Mouse (Mus musculus): ENCODE data around the gene Hip1r. TPM values are rescaled to one million over a fixed set of nuclear protein-coding genes. Genes with fewer than 3 reads are reported as not detected.

Gene Hip1r
- total RNA-seq, 2 experiments from 2014 or later: 0.84 to 18.2 TPM

- ATAC-seq (replicated peaks; ENCODE audit: low FRiP score, poor library complexity, severe bottlenecking): no peak
Observed at GRCm38 (mm10) chr5:123993263-123994036, 20.0 kb downstream of the Hip1r start.

GRCm38 (mm10) chr5:123994468-123994867, 21.0 kb downstream of the Hip1r start:
- no peak for ATAC-seq (replicated peaks; ENCODE audit: low FRiP score, poor library complexity, severe bottlenecking)

DNA sequence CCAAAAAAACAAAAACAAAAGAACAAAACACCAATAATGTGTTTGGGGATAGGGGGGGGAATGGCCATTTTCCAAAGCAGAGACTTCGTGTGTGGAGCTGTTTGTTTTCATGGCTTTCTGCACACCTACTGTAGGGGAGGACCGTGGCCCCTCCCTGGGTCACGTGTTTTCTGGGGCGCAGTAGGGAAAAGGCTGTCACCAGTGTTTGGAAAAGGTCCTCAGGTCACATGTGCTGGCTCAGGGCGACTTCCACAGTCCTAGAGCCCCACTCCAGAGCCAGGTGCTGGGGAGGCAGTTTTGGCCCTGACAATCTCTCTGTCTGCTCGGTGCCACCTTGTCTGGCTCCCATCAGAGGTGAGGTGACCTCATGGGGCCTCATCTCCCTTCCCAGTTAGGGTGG, 22.0 kb downstream of the Hip1r start:
- ATAC-seq (replicated peaks; ENCODE audit: low FRiP score, poor library complexity, severe bottlenecking): no peak

DNA sequence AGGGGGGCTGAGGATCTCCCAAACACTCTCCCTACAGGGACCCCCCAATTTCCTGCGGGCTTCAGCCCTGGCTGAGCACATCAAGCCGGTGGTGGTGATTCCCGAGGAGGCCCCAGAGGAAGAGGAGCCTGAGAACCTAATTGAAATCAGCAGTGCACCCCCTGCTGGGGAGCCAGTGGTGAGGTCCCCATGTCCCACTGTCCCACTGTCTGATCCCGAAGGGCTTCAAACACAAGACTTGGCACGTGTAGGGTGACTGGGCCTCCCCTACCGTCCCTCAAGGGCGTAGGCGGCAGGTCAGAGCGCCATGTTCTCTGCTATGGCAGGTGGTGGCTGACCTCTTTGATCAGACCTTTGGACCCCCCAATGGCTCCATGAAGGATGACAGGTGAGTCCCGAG, 22.8 kb downstream of the Hip1r start:
- ATAC-seq (replicated peaks; ENCODE audit: low FRiP score, poor library complexity, severe bottlenecking): no peak

GRCm38 (mm10) chr5:123996695-123997094, 23.3 kb downstream of the Hip1r start:
- ATAC-seq (replicated peaks; ENCODE audit: low FRiP score, poor library complexity, severe bottlenecking): no peak

- ATAC-seq (replicated peaks; ENCODE audit: low FRiP score, poor library complexity, severe bottlenecking): no peak
Observed at GRCm38 (mm10) chr5:123997211-123997751, 23.9 kb downstream of the Hip1r start.

- ATAC-seq (replicated peaks; ENCODE audit: low FRiP score, poor library complexity, severe bottlenecking): no peak
Observed at GRCm38 (mm10) chr5:123997811-123998210, 24.4 kb downstream of the Hip1r start.

GRCm38 (mm10) chr5:123998370-123998769, 24.9 kb downstream of the Hip1r start:
- ATAC-seq (replicated peaks; ENCODE audit: low FRiP score, poor library complexity, severe bottlenecking): no peak

DNA sequence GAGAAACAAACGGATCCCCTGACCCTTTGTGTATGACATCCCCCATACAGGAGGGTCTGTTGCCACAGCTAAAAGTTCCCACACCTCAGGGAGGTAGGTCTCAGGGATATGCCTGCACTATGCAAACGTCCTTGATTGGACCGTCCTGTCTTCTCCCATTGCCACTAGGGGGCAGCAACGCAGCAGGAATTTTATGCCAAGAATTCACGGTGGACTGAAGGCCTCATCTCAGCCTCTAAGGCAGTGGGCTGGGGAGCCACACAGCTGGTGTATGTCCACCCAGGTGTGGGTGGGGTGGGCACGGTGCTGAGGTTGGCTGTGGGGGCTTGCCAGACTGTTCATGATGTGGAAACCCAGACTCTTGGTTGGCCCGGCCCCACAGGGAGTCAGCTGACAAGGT, 27.4 kb downstream of the Hip1r start:
- peak; percentile 71 for ATAC-seq (replicated peaks; ENCODE audit: low FRiP score, poor library complexity, severe bottlenecking)

- ATAC-seq (replicated peaks; ENCODE audit: low FRiP score, poor library complexity, severe bottlenecking): no peak
Observed at GRCm38 (mm10) chr5:124001274-124001673, 27.8 kb downstream of the Hip1r start.

DNA sequence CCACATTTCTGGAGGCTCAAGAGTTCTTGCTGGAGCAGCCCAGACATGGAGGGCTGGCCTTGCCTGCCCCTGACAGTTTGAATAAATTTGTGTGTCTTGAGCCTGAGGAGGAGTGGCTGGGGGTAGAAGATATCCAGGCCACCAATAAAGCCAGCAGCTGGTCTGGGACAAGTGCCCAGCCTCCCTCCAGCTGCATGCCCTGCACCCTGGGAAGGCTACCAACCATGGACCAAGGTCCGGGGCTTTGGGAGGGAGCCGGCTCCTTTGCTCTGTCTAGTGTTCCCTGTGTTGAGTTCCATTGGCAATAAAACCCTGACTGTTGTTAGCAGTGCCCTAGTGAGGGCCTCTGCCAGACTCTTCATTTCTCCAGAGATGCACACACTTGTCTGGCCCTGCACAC, 29.4 kb downstream of the Hip1r start:
- no peak for ATAC-seq (replicated peaks; ENCODE audit: low FRiP score, poor library complexity, severe bottlenecking)

- ATAC-seq (replicated peaks; ENCODE audit: low FRiP score, poor library complexity, severe bottlenecking): no peak
Observed at GRCm38 (mm10) chr5:124003375-124003774, 29.9 kb downstream of the Hip1r start.

DNA sequence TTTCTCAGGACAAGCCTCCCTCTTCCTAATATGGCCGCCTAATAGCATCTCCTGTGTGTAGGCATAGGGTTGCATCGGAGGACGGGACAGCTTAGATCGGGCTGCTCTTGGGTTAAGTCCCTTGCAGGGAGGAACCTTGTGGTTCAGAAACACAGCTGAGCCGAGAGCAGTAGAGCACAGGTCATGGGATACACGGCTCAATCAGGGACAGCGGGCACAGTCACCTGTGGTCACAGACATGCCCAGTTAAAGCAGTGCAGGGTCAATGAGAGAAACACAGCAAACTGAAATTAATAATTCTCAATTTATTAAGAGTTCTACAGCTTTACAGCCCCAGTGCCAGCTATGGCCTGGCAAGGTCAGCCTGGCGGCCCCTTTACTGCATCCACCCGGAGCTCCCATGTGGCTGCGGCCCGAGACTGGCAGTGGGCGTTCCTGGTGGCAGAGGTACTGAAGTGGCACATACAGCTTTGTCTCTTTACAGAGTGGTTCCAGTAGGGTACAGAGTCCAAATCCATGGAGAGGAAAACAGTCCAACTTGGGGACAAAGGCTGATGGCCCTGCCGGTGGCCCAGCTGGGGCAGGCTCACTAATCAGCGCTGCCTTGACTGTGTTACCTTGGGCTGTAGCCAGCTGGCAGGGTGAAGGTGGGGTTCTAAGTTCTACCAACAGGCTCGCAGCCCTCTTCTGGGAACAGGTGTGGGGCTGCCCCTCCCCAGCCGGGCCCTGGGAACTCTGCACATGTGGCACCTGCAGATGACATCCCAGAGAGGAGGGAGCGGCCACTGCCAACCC, 31.1 kb downstream of the Hip1r start:
- no peak for ATAC-seq (replicated peaks; ENCODE audit: low FRiP score, poor library complexity, severe bottlenecking)

DNA sequence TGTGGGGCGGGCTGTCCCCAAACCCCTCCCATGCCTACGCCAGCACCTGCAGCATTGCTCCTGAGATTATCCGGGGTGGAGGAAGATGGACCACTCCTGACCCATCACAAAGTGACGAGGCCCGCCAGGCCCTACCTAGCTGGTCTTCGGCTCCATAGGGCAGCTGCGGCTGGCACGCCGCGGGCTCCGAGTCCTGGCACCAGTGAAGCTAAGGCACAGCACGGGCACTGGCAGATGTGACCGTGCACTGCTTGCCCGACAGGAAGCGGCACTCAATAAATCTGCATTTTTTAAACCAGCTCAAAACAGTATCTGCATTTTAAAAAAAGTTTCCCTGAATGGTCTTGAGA, 31.7 kb downstream of the Hip1r start:
- no peak for ATAC-seq (replicated peaks; ENCODE audit: low FRiP score, poor library complexity, severe bottlenecking)

DNA sequence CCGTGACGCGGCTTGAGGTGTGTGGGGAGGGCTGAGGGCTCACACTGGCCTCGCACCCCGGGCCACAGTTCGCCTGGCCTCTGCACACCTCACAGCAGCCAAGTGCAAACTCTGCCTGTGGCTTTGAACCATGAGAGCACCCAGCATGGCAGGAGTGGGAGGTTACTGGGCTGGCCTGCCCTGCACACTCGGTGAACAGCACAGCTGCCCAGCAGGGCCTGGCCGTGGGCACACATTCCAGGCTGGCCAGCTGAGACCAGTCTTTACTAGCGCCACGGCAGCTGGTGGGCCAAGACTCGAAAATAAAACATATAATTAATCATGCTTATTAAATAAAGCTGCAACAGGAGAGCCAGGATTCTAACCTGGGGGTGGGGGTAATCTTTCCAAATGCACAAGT, 32.2 kb downstream of the Hip1r start:
- ATAC-seq (replicated peaks; ENCODE audit: low FRiP score, poor library complexity, severe bottlenecking): no peak

- ATAC-seq (replicated peaks; ENCODE audit: low FRiP score, poor library complexity, severe bottlenecking): no peak
Observed at GRCm38 (mm10) chr5:124006082-124006873, 32.9 kb downstream of the Hip1r start.

GRCm38 (mm10) chr5:124006891-124007491, 33.6 kb downstream of the Hip1r start:
- no peak for ATAC-seq (replicated peaks; ENCODE audit: low FRiP score, poor library complexity, severe bottlenecking)

DNA sequence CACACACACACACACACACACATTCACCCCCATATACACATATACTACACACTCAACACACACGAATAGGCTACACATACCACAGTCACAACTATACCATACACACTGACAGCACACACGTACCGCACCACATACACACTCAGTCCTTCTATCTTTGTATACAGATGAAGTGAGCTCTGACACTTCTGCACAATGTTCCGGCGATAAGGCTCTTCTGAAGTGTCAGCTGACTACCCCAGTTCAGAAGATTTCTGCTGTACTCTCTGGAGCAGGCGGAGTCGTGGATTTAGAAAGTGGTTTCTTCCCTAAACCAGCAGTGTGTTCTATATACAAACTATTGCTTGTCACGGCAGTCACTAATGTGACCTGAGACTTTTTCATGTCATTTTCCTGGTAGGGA, 36.6 kb downstream of the Hip1r start:
- peak; percentile 23; the same call in 1 of the 2 replicates for ATAC-seq (replicated peaks; ENCODE audit: low FRiP score, poor library complexity, severe bottlenecking)

GRCm38 (mm10) chr5:124010910-124011655, 37.7 kb downstream of the Hip1r start:
- peak; percentile 52 for ATAC-seq (replicated peaks; ENCODE audit: low FRiP score, poor library complexity, severe bottlenecking)

Measured in erythroid progenitor cell, adult 5-6 weeks (primary cell).